Mouse (Mus musculus): ENCODE measurements at regions not wholly inside any gene's neighbourhood (a gene's known extent, or its start where the extent isn't known, plus 50 kb on each side); places are given as distances from the start of the nearest gene placed in this dataset.

DNA sequence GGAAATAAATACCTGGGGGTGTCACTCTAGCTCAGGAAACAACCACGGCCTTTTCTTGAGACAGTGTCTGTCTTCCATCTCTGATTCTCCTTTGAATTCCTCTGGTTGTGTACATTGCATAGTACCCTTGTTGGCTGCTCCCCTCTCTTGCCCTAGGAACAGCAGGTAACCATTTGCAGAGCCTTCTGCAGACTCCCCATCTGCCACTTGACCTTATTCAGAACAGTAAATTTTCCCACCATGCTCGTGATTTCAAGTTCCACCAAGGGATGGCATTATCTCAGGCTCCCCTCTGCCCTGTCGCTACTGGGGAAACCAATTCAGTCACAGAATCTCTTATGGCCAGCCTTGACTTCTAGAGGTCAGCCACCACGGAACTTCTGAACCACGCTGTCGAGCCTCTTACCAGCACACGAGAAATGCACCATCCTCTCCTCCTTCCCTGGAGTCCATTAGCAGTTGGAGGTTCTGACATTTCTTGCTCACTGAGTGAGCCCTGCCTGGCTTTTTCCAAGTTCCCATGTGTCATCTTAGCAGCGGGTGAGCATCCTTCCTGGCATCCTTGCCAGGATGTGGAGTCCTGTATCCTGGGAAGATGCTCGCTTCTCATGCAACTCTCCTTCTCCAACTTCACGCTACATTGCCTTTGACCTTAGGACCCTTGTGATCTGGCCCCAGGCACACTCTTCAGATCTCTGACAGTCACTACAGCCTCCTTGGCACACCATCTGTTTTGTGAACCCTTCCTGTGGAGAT lies 75.8 kb upstream of the Disp3 start:
- Histone ChIP-seq H3K36me3 (ENCODE audit: control insufficient read depth, insufficient read depth, low read length) (no peaks in the 10 kb centered on the region), H3K9ac (ENCODE audit: low read depth, low read length) (no peak overlapping the region), H3K4me2 (ENCODE audit: low read length) (no peak overlapping the region), H3K27ac (ENCODE audit: low read depth, low read length) (no peak overlapping the region), H3K4me3 (ENCODE audit: low read length) (no peak overlapping the region), H3K9me3 (ENCODE audit: control insufficient read depth, low read length) (no peaks in the 10 kb centered on the region), H3K4me1 (ENCODE audit: control insufficient read depth, insufficient read depth, low read depth, low read length) (peaks cover 3% of the 10 kb centered on the region; the same call in 1 of the 2 replicates), H3K27me3 (replicated peaks; ENCODE audit: control insufficient read depth, insufficient read depth, low read length) (no peaks in the 10 kb centered on the region)
- WGBS, result 85% methylated on average over 10 of the region's 10 CpGs
- ATAC-seq, result no peak

- WGBS, result 41% methylated on average over 9 of the region's 9 CpGs
- ATAC-seq, result peak; percentile 27; the same call in 1 of the 2 replicates
- peak overlapping the region; percentile 68 for H3K27ac ChIP-seq (ENCODE audit: low read depth, low read length)
These were observed 73.2 kb upstream of the Disp3 start for GRCm38 (mm10) chr4:148360931-148361330.

GRCm38 (mm10) chr4:148358336-148358735 lies 70.6 kb upstream of the Disp3 start:
- Histone ChIP-seq H3K4me2 (ENCODE audit: low read length) (no peak overlapping the region), H3K4me1 (ENCODE audit: control insufficient read depth, insufficient read depth, low read depth, low read length) (peaks cover 18% of the 10 kb centered on the region), H3K27ac (ENCODE audit: low read depth, low read length) (no peak overlapping the region), H3K36me3 (ENCODE audit: control insufficient read depth, insufficient read depth, low read length) (no peaks in the 10 kb centered on the region), H3K9me3 (ENCODE audit: control insufficient read depth, low read length) (no peaks in the 10 kb centered on the region), H3K4me3 (ENCODE audit: low read length) (no peak overlapping the region), H3K9ac (ENCODE audit: low read depth, low read length) (no peak overlapping the region), H3K27me3 (replicated peaks; ENCODE audit: control insufficient read depth, insufficient read depth, low read length) (no peaks in the 10 kb centered on the region)
- no peak for ATAC-seq
- WGBS, result 46% methylated on average over 4 of the region's 4 CpGs

More at GRCm38 (mm10) chr4:148360931-148361330, 73.2 kb upstream of the Disp3 start:
- Histone ChIP-seq H3K4me3 (ENCODE audit: low read length) (no peak overlapping the region), H3K9ac (ENCODE audit: low read depth, low read length) (no peak overlapping the region), H3K27me3 (replicated peaks; ENCODE audit: control insufficient read depth, insufficient read depth, low read length) (no peaks in the 10 kb centered on the region), H3K9me3 (ENCODE audit: control insufficient read depth, low read length) (no peaks in the 10 kb centered on the region), H3K36me3 (ENCODE audit: control insufficient read depth, insufficient read depth, low read length) (no peaks in the 10 kb centered on the region), H3K4me1 (ENCODE audit: control insufficient read depth, insufficient read depth, low read depth, low read length) (peaks cover 18% of the 10 kb centered on the region), H3K4me2 (ENCODE audit: low read length) (no peak overlapping the region)

DNA sequence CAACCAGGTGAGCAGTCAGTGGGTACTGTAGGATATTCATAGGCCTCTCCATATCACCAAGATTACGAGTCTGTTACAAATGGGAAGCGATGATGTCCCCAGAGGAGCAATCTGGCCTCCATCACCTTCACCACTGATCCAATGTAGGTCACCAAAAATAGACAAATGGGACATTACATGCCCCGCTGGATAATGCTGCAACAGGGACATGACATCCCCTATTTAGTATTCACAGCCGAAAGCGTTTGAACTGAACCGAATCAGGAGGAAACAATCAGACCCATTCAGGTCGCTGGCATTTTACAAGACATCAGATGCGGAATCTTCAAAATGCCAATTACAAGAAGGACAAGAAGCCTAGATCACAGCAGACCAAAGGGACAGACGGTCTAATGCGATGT lies 69.5 kb upstream of the Disp3 start:
- ATAC-seq, result no peak; the same call in 1 of the 2 replicates
- Histone ChIP-seq H3K9ac (ENCODE audit: low read depth, low read length) (no peak overlapping the region), H3K4me1 (ENCODE audit: control insufficient read depth, insufficient read depth, low read depth, low read length) (peaks cover 18% of the 10 kb centered on the region), H3K9me3 (ENCODE audit: control insufficient read depth, low read length) (peaks cover 4% of the 10 kb centered on the region), H3K4me3 (ENCODE audit: low read length) (no peak overlapping the region), H3K4me2 (ENCODE audit: low read length) (no peak overlapping the region), H3K36me3 (ENCODE audit: control insufficient read depth, insufficient read depth, low read length) (no peaks in the 10 kb centered on the region), H3K27ac (ENCODE audit: low read depth, low read length) (peak overlapping the region; percentile 59; the same call in 1 of the 2 replicates), H3K27me3 (replicated peaks; ENCODE audit: control insufficient read depth, insufficient read depth, low read length) (no peaks in the 10 kb centered on the region)
- WGBS, result 40% methylated on average over 10 of the region's 10 CpGs

- peaks cover 18% of the 10 kb centered on the region for H3K4me1 ChIP-seq (ENCODE audit: control insufficient read depth, insufficient read depth, low read depth, low read length)
- H3K27me3 ChIP-seq (replicated peaks; ENCODE audit: control insufficient read depth, insufficient read depth, low read length), result no peaks in the 10 kb centered on the region
- 35% methylated on average over 3 of the region's 3 CpGs for WGBS
- no peak overlapping the region for H3K4me2 ChIP-seq (ENCODE audit: low read length)
- peaks cover 4% of the 10 kb centered on the region for H3K9me3 ChIP-seq (ENCODE audit: control insufficient read depth, low read length)
- H3K4me3 ChIP-seq (ENCODE audit: low read length), result no peak overlapping the region
- H3K9ac ChIP-seq (ENCODE audit: low read depth, low read length), result no peak overlapping the region
- peak; percentile 74 for ATAC-seq
- no peaks in the 10 kb centered on the region for H3K36me3 ChIP-seq (ENCODE audit: control insufficient read depth, insufficient read depth, low read length)
- H3K27ac ChIP-seq (ENCODE audit: low read depth, low read length), result peak overlapping the region; percentile 59; the same call in 1 of the 2 replicates
These were observed 68.9 kb upstream of the Disp3 start for GRCm38 (mm10) chr4:148356654-148357053.

DNA sequence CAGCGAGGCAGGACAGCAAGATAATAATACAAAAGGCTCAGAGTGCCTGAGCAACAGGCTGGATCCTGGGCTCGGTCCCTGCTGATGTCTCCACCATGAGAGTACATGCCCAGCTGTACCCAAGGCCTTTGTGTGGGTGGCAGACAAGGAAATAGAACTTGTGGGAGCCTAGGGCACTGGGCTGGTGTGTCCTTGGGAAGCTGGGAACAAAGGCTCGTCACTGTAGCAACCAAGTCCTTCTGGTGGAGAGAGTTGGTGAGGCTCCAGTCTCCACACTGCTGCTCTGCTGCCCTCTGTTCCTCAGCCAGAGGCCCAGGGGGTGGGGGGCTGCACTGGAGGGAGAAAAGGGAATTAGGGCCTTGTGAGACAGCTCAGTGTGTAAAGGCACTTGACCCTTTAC lies 66.2 kb upstream of the Disp3 start:
- Histone ChIP-seq H3K9me3 (ENCODE audit: control insufficient read depth, low read length) (peaks cover 4% of the 10 kb centered on the region), H3K36me3 (ENCODE audit: control insufficient read depth, insufficient read depth, low read length) (no peaks in the 10 kb centered on the region), H3K9ac (ENCODE audit: low read depth, low read length) (no peak overlapping the region), H3K4me2 (ENCODE audit: low read length) (no peak overlapping the region), H3K4me1 (ENCODE audit: control insufficient read depth, insufficient read depth, low read depth, low read length) (peaks cover 15% of the 10 kb centered on the region), H3K27me3 (replicated peaks; ENCODE audit: control insufficient read depth, insufficient read depth, low read length) (no peaks in the 10 kb centered on the region), H3K4me3 (ENCODE audit: low read length) (no peak overlapping the region), H3K27ac (ENCODE audit: low read depth, low read length) (peak overlapping the region; percentile 23; the same call in 1 of the 2 replicates)
- WGBS, result 70% methylated on average over 3 of the region's 3 CpGs
- peak; percentile 67 for ATAC-seq

DNA sequence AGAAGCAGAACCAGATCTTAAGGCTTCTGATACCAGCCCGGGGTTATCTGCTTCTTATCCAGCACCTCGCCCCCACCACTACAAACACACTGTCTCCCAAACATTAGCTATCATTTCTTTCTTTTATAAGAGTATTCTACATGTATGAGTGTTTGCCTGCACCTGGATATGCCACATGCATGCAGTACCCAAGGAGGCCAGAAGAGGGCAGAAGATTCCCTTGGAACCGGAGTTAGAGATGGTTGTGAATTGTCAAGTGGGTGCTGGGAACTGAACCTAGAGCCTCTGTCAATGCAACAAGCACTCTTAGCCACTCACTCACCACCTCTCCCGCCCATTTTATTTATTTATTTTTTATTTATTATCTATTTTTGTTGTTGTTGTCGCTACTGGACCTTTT lies 64.9 kb upstream of the Disp3 start:
- 93% methylated on average over 5 of the region's 5 CpGs for WGBS
- Histone ChIP-seq H3K4me2 (ENCODE audit: low read length) (no peak overlapping the region), H3K27ac (ENCODE audit: low read depth, low read length) (no peak overlapping the region), H3K9ac (ENCODE audit: low read depth, low read length) (no peak overlapping the region), H3K4me3 (ENCODE audit: low read length) (no peak overlapping the region), H3K4me1 (ENCODE audit: control insufficient read depth, insufficient read depth, low read depth, low read length) (peaks cover 11% of the 10 kb centered on the region), H3K36me3 (ENCODE audit: control insufficient read depth, insufficient read depth, low read length) (no peaks in the 10 kb centered on the region), H3K9me3 (ENCODE audit: control insufficient read depth, low read length) (peaks cover 4% of the 10 kb centered on the region), H3K27me3 (replicated peaks; ENCODE audit: control insufficient read depth, insufficient read depth, low read length) (no peaks in the 10 kb centered on the region)
- no peak for ATAC-seq

DNA sequence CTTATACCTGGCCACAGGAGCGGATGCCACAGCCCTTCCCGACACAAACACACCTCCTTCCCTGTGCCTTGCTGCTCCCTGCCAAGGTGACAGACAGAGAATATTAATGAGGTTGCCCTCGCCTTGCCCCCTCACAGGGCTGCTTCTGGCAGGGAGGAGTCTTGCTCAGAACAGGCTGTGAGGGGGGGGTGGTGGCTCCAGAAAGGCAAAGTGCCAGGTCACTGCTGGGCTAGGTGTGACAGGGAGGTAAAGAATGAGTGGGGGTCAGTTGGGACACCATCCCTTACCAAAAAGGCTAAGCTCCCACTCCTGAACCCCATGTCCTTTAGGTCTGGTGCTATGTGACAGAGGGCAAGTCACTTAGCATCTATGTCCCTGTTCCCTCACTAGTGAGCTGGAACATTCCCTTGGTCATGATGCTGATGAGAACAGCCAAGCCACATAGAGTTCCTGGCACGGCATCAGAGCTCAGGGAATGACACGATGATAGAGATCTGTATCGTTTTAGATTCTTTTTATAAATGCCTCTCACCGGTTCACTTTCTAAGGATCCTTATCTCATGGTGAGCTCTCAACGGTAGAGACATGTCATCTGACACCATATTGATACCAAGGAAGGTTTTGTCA lies 53.9 kb upstream of the Disp3 start:
- H3K27ac ChIP-seq (ENCODE audit: low read depth, low read length), result no peak overlapping the region
- H3K9ac ChIP-seq (ENCODE audit: low read depth, low read length), result no peak overlapping the region
- no peak overlapping the region for H3K4me2 ChIP-seq (ENCODE audit: low read length)
- WGBS, result 66% methylated on average over 8 of the region's 8 CpGs
- H3K36me3 ChIP-seq (ENCODE audit: control insufficient read depth, insufficient read depth, low read length), result no peaks in the 10 kb centered on the region
- H3K9me3 ChIP-seq (ENCODE audit: control insufficient read depth, low read length), result no peaks in the 10 kb centered on the region
- H3K4me3 ChIP-seq (ENCODE audit: low read length), result no peak overlapping the region
- no peak for ATAC-seq
- H3K27me3 ChIP-seq (replicated peaks; ENCODE audit: control insufficient read depth, insufficient read depth, low read length), result no peaks in the 10 kb centered on the region
- H3K4me1 ChIP-seq (ENCODE audit: control insufficient read depth, insufficient read depth, low read depth, low read length), result no peaks in the 10 kb centered on the region; the same call in 1 of the 2 replicates

DNA sequence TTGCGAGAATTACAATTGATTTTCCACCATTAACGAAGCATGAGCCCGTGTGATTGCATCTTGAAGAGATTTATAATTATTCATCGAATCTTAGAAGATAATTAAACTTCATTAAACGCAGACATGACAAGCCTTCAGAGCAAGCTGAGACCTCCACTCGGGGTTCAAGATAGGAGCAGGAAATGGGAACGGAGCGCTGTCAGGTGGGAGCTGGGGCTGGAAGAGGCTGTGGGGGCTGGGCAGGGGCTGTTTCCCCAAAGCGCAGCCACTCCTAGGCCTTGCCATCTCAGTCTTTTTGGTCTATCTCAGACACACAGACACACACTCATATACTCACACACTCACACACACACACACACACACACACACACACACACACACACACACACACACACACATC lies 52.6 kb upstream of the Disp3 start:
- Histone ChIP-seq H3K9me3 (ENCODE audit: control insufficient read depth, low read length) (no peaks in the 10 kb centered on the region), H3K4me1 (ENCODE audit: control insufficient read depth, insufficient read depth, low read depth, low read length) (no peaks in the 10 kb centered on the region; the same call in 1 of the 2 replicates), H3K27me3 (replicated peaks; ENCODE audit: control insufficient read depth, insufficient read depth, low read length) (no peaks in the 10 kb centered on the region), H3K36me3 (ENCODE audit: control insufficient read depth, insufficient read depth, low read length) (no peaks in the 10 kb centered on the region), H3K4me2 (ENCODE audit: low read length) (no peak overlapping the region), H3K27ac (ENCODE audit: low read depth, low read length) (no peak overlapping the region), H3K4me3 (ENCODE audit: low read length) (no peak overlapping the region), H3K9ac (ENCODE audit: low read depth, low read length) (no peak overlapping the region)
- no peak; the same call in 1 of the 2 replicates for ATAC-seq
- WGBS, result 62% methylated on average over 9 of the region's 9 CpGs
